Mouse (Mus musculus) bone marrow macrophage, adult 2 months (primary cell): Measurements from ENCODE around the gene Prom1. TPM values are rescaled to one million over a fixed set of nuclear protein-coding genes. Genes with fewer than 3 reads are reported as not detected.

ENCODE experiments used
- H3K27ac ChIP-seq: 2 replicates; pipeline ENCODE4 v1.5.1; 2012; ENCODE audit warnings: low read depth, low read length; ENCODE audit not compliant: insufficient read depth
- H3K4me1 ChIP-seq: 2 replicates; pipeline ENCODE4 v1.6.1; 2012; ENCODE audit warnings: low read length; ENCODE audit not compliant: control insufficient read depth, insufficient read depth
- H3K4me3 ChIP-seq: 2 replicates; pipeline ENCODE4 v1.5.1; 2012; ENCODE audit warnings: mild to moderate bottlenecking, low read length, moderate library complexity; ENCODE audit not compliant: insufficient read depth
- CTCF ChIP-seq: IDR thresholded peaks from 2 replicates; pipeline ENCODE4 v1.5.1; 2012; ENCODE audit warnings: low read depth, mild to moderate bottlenecking, low read length, moderate library complexity
- POLR2A ChIP-seq: IDR thresholded peaks from 2 replicates; pipeline ENCODE4 v1.6.1; 2012; ENCODE audit warnings: mild to moderate bottlenecking, low read depth, low read length, borderline replicate concordance
- polyA plus RNA-seq: library from polyadenylated mRNA; stranded (reverse); fragments of >200 nt; gene quantifications from 2 replicates; pipeline ENCODE4 v1.2.4, GENCODE M21; 2012; ENCODE audit not compliant: missing spikeins, insufficient read depth, insufficient read length

Gene Prom1
- polyA plus RNA-seq, 1 experiment: not detected

GRCm38 (mm10) chr5:44105192-44105591 lies 3.4 kb upstream of the Prom1 start:
- H3K4me1 ChIP-seq: no peaks in the 10 kb centered on the region
- TF ChIP-seq POLR2A: no peak
- no peak for TF ChIP-seq CTCF
- H3K27ac ChIP-seq: no peak overlapping the region
- no peak overlapping the region for H3K4me3 ChIP-seq

GRCm38 (mm10) chr5:44104686-44105085 lies 2.9 kb upstream of the Prom1 start:
- TF ChIP-seq CTCF: no peak
- TF ChIP-seq POLR2A: no peak
- Histone ChIP-seq H3K4me3 (no peak overlapping the region), H3K4me1 (no peaks in the 10 kb centered on the region), H3K27ac (no peak overlapping the region)

GRCm38 (mm10) chr5:44104120-44104519 lies 2.3 kb upstream of the Prom1 start:
- Histone ChIP-seq H3K4me1 (no peaks in the 10 kb centered on the region), H3K4me3 (no peak overlapping the region), H3K27ac (no peak overlapping the region)
- TF ChIP-seq POLR2A (no peak), CTCF (no peak)

GRCm38 (mm10) chr5:44103121-44103520 lies 1.3 kb upstream of the Prom1 start:
- Histone ChIP-seq H3K4me1 (no peaks in the 10 kb centered on the region), H3K4me3 (no peak overlapping the region), H3K27ac (no peak overlapping the region)
- TF ChIP-seq CTCF (no peak), POLR2A (no peak)

- H3K4me1 ChIP-seq: no peaks in the 10 kb centered on the region
- TF ChIP-seq POLR2A (no peak), CTCF (no peak)
- H3K27ac ChIP-seq: no peak overlapping the region
- H3K4me3 ChIP-seq: no peak overlapping the region
These were observed 1.1 kb downstream of the Prom1 start for GRCm38 (mm10) chr5:44100544-44101230.

- H3K27ac ChIP-seq: no peak overlapping the region
These were observed 1.7 kb downstream of the Prom1 start for GRCm38 (mm10) chr5:44100187-44100543.

GRCm38 (mm10) chr5:44096996-44097395 lies 4.8 kb downstream of the Prom1 start:
- no peak overlapping the region for H3K4me3 ChIP-seq

More at GRCm38 (mm10) chr5:44100187-44100543, 1.7 kb downstream of the Prom1 start:
- Histone ChIP-seq H3K4me3 (no peak overlapping the region), H3K4me1 (no peaks in the 10 kb centered on the region)
- no peak for TF ChIP-seq CTCF

GRCm38 (mm10) chr5:44096106-44096505 lies 5.7 kb downstream of the Prom1 start:
- TF ChIP-seq POLR2A: no peak
- no peaks in the 10 kb centered on the region for H3K4me1 ChIP-seq
- H3K4me3 ChIP-seq: no peak overlapping the region
- H3K27ac ChIP-seq: no peak overlapping the region

More at GRCm38 (mm10) chr5:44096996-44097395, 4.8 kb downstream of the Prom1 start:
- H3K4me1 ChIP-seq: no peaks in the 10 kb centered on the region
- TF ChIP-seq POLR2A: no peak
- no peak overlapping the region for H3K27ac ChIP-seq

- H3K4me3 ChIP-seq: no peak overlapping the region
- TF ChIP-seq CTCF: no peak
- TF ChIP-seq POLR2A: no peak
- H3K27ac ChIP-seq: no peak overlapping the region
- no peaks in the 10 kb centered on the region for H3K4me1 ChIP-seq
These were observed 6.1 kb downstream of the Prom1 start for GRCm38 (mm10) chr5:44095697-44096096.

GRCm38 (mm10) chr5:44087034-44087433 lies 14.8 kb downstream of the Prom1 start:
- Histone ChIP-seq H3K4me1 (no peaks in the 10 kb centered on the region), H3K27ac (no peak overlapping the region), H3K4me3 (no peak overlapping the region)
- TF ChIP-seq POLR2A (no peak), CTCF (no peak)

GRCm38 (mm10) chr5:44085871-44086270 lies 16.0 kb downstream of the Prom1 start:
- no peaks in the 10 kb centered on the region for H3K4me1 ChIP-seq
- no peak overlapping the region for H3K4me3 ChIP-seq
- no peak overlapping the region for H3K27ac ChIP-seq
- TF ChIP-seq CTCF: no peak
- no peak for TF ChIP-seq POLR2A
